Mouse (Mus musculus) limb, embryonic 14.5 days (tissue): ENCODE measurements around the gene Spon2. TPM values are rescaled to one million over a fixed set of nuclear protein-coding genes. Genes with fewer than 3 reads are reported as not detected.

Experiments used
- ATAC-seq: fragments of 200-750 bp; cut with Nextera tagmentation; 2 replicates; pipeline ENCODE4 v1.8.0; 2017; ENCODE audit warnings: low read depth, moderate number of reproducible peaks, moderate TSS enrichment; ENCODE audit not compliant: low FRiP score
- DNase-seq: peaks from one replicate; pipeline ENCODE4 v3.0.0-alpha.2; 2015; ENCODE audit warnings: low spot score
- H3K27ac ChIP-seq: fragments of 300-500 bp; sonication (generic); replicated peaks from 2 replicates; pipeline ENCODE4 v1.5.1; 2014; ENCODE audit warnings: low read depth, mild to moderate bottlenecking, low read length, moderate library complexity, mixed read lengths
- H3K27me3 ChIP-seq: fragments of 300-500 bp; sonication (generic); 2 replicates; pipeline ENCODE4 v1.6.1; 2014; ENCODE audit warnings: low read length, mixed read lengths; ENCODE audit not compliant: control insufficient read depth, insufficient read depth
- H3K36me3 ChIP-seq: fragments of 300-500 bp; sonication (generic); 2 replicates; pipeline ENCODE4 v1.6.1; 2014; ENCODE audit warnings: mild to moderate bottlenecking, low read length, moderate library complexity, mixed read lengths; ENCODE audit not compliant: control insufficient read depth, insufficient read depth
- H3K4me1 ChIP-seq: fragments of 300-500 bp; sonication (generic); 2 replicates; pipeline ENCODE4 v1.6.1; 2014; ENCODE audit warnings: antibody characterized with exemption, low read length, mixed read lengths; ENCODE audit not compliant: control insufficient read depth, insufficient read depth
- H3K4me2 ChIP-seq: fragments of 300-500 bp; sonication (generic); replicated peaks from 2 replicates; pipeline ENCODE4 v1.6.1; 2014; ENCODE audit warnings: low read depth, mild to moderate bottlenecking, low read length, moderate library complexity; ENCODE audit not compliant: severe bottlenecking
- H3K4me3 ChIP-seq: fragments of 300-500 bp; sonication (generic); replicated peaks from 2 replicates; pipeline ENCODE4 v1.5.1; 2014; ENCODE audit warnings: low read length
- H3K9ac ChIP-seq: fragments of 300-500 bp; sonication (generic); 2 replicates; pipeline ENCODE4 v1.6.1; 2014; ENCODE audit warnings: mild to moderate bottlenecking, low read depth, low read length, moderate library complexity; ENCODE audit not compliant: severe bottlenecking
- H3K9me3 ChIP-seq: fragments of 300-500 bp; sonication (generic); 2 replicates; pipeline ENCODE4 v1.6.1; 2016; ENCODE audit warnings: low read length; ENCODE audit not compliant: control insufficient read depth
- POLR2A ChIP-seq: fragments of 200-500 bp; IDR thresholded peaks from 2 replicates; pipeline ENCODE4 v1.8.0; 2012; ENCODE audit warnings: inconsistent platforms, mild to moderate bottlenecking, moderate library complexity, borderline replicate concordance; ENCODE audit not compliant: insufficient read depth, insufficient read length; ENCODE audit errors: extremely low read depth
- WGBS: fragments of 180-500 bp; shearing (Covaris S2); extraction: QIAGEN DNeasy Blood & Tissue Kit; methylation state at CpG from one replicate; pipeline ENCODE4 v1.1.7; 2014; 5-methylcytosine and 5-hydroxymethylcytosine counted together
- polyA plus RNA-seq, 2 experiments: library from polyadenylated mRNA; depleted of rRNA in 1 of 2; stranded (reverse) in 1 of 2; unstranded in 1 of 2; fragments of >200 nt; fragmentation: Nextera tagmentation in 1 of 2; extraction: Ambion mirVana in 1 of 2; gene quantifications; 2 replicates each; pipeline versions ENCODE4 v1.2.1 to v1.2.3; 2012 to 2014

The Spon2 gene
- polyA plus RNA-seq (2012; rRNA removed) (26.0 and 28.8 TPM in 2 replicates), polyA plus RNA-seq (2014; fragmentation: Nextera tagmentation; extraction: Ambion mirVana) (23.1 and 23.9 TPM in 2 replicates)

DNA sequence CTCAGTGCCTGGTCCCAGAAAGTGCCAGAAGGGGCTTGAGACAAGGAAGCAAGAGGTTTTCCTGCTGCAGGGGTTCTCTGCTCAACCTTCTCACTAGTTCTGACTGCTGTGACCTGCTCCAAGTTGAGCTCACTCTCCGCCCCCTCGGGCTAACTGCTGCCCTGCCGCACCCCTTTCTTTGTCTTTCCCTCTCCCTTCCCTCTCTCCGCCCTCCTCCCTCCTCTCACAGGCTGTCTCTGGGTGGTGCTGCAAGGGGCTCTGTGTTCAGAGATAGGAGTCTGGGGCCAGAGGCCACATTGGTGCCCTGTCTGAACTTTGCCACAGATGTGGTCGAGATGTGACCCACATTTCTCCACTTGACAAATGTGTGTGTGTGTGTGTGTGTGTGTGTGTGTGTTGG is at the start of gene Spon2:
Gene Spon2, minus strand, starts transcription at position 375 of the 400 bp plus-strand sequence.
- H3K27ac ChIP-seq, result no peak within 1 kb of the TSS
- no peak within 1 kb of the TSS for H3K4me3 ChIP-seq
- no peaks in the 10 kb centered on the region for H3K36me3 ChIP-seq
- no peaks in the 10 kb centered on the region for H3K27me3 ChIP-seq
- H3K4me1 ChIP-seq, result peaks cover 37% of the 10 kb centered on the region
- WGBS, result 34% methylated on average over 5 of the region's 5 CpGs
- ATAC-seq (no peak), DNase-seq (no peak)
- no peak within 1 kb of the TSS for H3K4me2 ChIP-seq
- H3K9me3 ChIP-seq, result no peaks in the 10 kb centered on the region
- no peak for TF ChIP-seq POLR2A
- no peak within 1 kb of the TSS; the same call in 1 of the 2 replicates for H3K9ac ChIP-seq

DNA sequence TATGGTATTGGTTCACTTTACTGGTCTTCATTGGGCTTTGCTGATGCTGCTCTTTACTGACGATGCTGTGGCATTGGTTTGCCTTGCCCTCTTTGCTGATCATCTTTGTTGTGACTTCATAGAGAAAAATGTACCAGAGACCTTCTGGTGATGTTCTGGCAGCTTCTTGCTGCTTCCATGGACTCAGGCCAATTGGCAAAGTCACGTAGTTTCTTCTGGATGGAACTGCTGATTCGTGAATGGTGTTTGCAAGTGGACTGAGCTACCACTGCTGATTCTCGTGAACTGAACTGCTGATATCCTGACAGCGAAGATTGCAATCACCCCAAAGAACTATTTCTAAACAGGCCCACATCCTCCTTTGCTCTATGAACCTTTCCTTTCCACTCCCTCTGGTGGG is 36.2 kb upstream of the Spon2 start:
- H3K27ac ChIP-seq, result no peak overlapping the region
- TF ChIP-seq POLR2A, result no peak
- H3K4me1 ChIP-seq, result no peaks in the 10 kb centered on the region
- no peaks in the 10 kb centered on the region for H3K9me3 ChIP-seq
- no peak overlapping the region for H3K4me2 ChIP-seq
- ATAC-seq (no peak), DNase-seq (no peak)
- 93% methylated on average over 5 of the region's 5 CpGs for WGBS
- H3K4me3 ChIP-seq, result no peak overlapping the region
- peaks cover 100% of the 10 kb centered on the region for H3K36me3 ChIP-seq
- H3K9ac ChIP-seq, result no peak overlapping the region
- no peaks in the 10 kb centered on the region for H3K27me3 ChIP-seq

DNA sequence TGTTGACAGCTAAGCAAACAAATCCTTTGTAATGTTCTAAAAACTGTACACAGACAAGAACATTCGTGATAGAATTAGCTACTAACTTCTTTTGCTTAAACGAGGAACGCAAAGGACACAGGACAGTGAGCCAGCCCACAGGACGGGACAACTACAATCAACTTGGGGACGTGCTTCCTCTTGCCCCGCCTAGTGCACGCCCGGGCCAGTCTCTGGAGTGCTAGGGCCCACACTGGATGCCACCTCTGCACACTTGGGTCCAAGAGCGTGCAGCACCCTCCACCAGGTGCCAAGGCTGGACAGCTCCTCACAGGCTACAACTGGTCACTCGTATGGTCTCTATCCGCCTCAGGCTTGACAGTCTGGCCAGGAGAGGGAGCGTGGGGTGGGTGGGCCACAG is 29.9 kb upstream of the Spon2 start:
- no peak for DNase-seq
- no peaks in the 10 kb centered on the region for H3K9me3 ChIP-seq
- no peak overlapping the region for H3K4me3 ChIP-seq
- no peaks in the 10 kb centered on the region for H3K27me3 ChIP-seq
- no peak for TF ChIP-seq POLR2A
- peaks cover 75% of the 10 kb centered on the region for H3K36me3 ChIP-seq
- H3K27ac ChIP-seq, result no peak overlapping the region
- no peak overlapping the region for H3K9ac ChIP-seq
- H3K4me2 ChIP-seq, result no peak overlapping the region
- 0 out of 2 replicates have a peak, but pooled peaks cover 2% of the 10 kb centered on the region for H3K4me1 ChIP-seq
- ATAC-seq, result no peak
- 86% methylated on average over 12 of the region's 12 CpGs for WGBS

DNA sequence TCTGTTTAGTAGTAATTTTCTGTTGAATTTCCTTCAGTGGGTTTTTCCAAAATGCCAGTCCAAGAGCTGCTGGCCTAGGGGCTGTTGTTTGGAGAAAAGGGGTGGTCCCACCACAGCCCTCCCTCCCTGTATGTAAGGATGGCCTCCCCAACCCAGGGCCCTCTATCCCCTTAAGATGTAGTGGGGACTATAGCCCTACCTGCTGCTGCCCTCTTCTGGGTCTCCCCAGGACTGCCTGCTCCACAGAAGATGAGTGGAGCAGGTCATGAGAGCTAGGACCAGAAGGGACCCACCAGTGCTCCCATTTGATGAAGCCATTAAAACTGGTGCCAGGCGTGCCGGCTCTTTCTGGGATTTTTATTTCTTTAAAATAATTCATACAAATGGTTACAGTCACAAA is 29.1 kb upstream of the Spon2 start:
- 70% methylated on average over 2 of the region's 2 CpGs for WGBS
- H3K27ac ChIP-seq, result no peak overlapping the region
- no peak for TF ChIP-seq POLR2A
- DNase-seq (no peak), ATAC-seq (0 out of 2 replicates have a peak, but pooled peaks have one; percentile 48)
- no peaks in the 10 kb centered on the region for H3K27me3 ChIP-seq
- H3K9ac ChIP-seq, result no peak overlapping the region
- no peak overlapping the region for H3K4me2 ChIP-seq
- H3K9me3 ChIP-seq, result no peaks in the 10 kb centered on the region
- H3K36me3 ChIP-seq, result peaks cover 71% of the 10 kb centered on the region
- H3K4me1 ChIP-seq, result 0 out of 2 replicates have a peak, but pooled peaks cover 2% of the 10 kb centered on the region
- H3K4me3 ChIP-seq, result no peak overlapping the region

DNA sequence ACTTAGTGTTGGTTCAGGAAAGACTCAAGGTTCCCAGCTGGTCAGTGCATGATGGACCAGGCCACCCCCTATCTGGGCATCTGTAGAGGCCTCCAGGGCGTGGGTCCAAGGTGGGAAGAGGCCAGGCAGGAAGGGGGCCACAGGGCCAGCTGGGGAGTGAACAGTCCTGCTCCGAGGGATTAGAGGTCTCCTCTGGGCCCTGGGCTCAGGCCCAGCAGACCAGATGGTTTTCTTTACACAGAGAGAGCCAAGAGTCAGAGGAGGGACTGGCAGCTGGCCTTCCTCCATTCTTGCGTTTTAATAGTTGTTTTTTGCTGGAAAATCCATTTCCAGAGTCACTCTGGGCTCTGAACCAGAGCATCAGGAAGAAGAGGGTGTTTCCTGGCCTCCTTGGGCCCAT is 27.4 kb upstream of the Spon2 start:
- no peak overlapping the region for H3K9ac ChIP-seq
- no peak for TF ChIP-seq POLR2A
- H3K4me1 ChIP-seq, result 0 out of 2 replicates have a peak, but pooled peaks cover 2% of the 10 kb centered on the region
- 66% methylated on average over 3 of the region's 3 CpGs for WGBS
- peak overlapping the region; percentile 33; the same call in 1 of the 2 replicates for H3K27ac ChIP-seq
- peaks cover 55% of the 10 kb centered on the region for H3K36me3 ChIP-seq
- ATAC-seq, result peak; percentile 44
- no peaks in the 10 kb centered on the region for H3K9me3 ChIP-seq
- H3K4me3 ChIP-seq, result no peak overlapping the region
- H3K4me2 ChIP-seq, result no peak overlapping the region
- no peaks in the 10 kb centered on the region for H3K27me3 ChIP-seq
- peak; percentile 72 for DNase-seq

DNA sequence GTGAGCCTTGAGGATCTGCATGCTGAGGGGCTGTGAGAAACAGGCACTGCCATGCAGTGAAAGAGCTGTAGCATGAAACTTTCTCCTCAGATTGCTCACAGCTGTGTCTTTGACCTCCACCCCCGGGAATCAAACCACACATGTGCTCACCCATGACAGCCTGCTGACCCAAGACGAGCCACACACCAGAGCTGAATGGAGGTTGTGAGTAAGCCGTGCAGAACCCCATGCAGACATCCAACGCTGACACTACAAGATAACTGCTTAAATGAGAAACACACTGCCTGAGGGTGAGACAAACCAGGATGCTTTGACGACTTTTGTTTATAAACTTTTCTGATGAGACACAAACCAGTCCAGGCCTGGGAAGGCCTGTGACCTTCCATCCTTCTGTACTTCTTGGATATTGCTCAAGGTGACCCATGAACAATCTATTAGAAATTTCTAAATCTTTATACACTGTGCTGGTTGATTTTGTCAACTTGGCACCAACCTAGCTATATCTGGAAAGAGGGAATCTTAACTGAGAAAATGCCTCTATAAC is 26.2 kb upstream of the Spon2 start:
- no peak for TF ChIP-seq POLR2A
- 66% methylated on average over 5 of the region's 5 CpGs for WGBS
- Histone ChIP-seq H3K27me3 (no peaks in the 10 kb centered on the region), H3K36me3 (peaks cover 42% of the 10 kb centered on the region), H3K4me1 (0 out of 2 replicates have a peak, but pooled peaks cover 2% of the 10 kb centered on the region), H3K4me3 (no peak overlapping the region), H3K4me2 (no peak overlapping the region), H3K9ac (no peak overlapping the region), H3K9me3 (no peaks in the 10 kb centered on the region), H3K27ac (no peak overlapping the region)
- DNase-seq, result no peak
- ATAC-seq, result no peak
